Mouse (Mus musculus) hindbrain, embryonic 13.5 days (tissue): ENCODE results near the gene Arhgef3. TPM values are rescaled to one million over a fixed set of nuclear protein-coding genes. Genes with fewer than 3 reads are reported as not detected.

ENCODE experiments used
- ATAC-seq: fragments of 200-750 bp; cut with Nextera tagmentation; 2 replicates; pipeline ENCODE4 v1.8.0; 2017; ENCODE audit warnings: moderate TSS enrichment; ENCODE audit not compliant: low FRiP score
- H3K27ac ChIP-seq: fragments of 300-500 bp; sonication (generic); 2 replicates; pipeline ENCODE4 v1.5.1; 2015; ENCODE audit warnings: inconsistent platforms, mild to moderate bottlenecking, moderate library complexity
- H3K27me3 ChIP-seq: fragments of 300-500 bp; sonication (generic); 2 replicates; pipeline ENCODE4 v1.6.1; 2015; ENCODE audit warnings: mild to moderate bottlenecking, inconsistent platforms
- H3K36me3 ChIP-seq: fragments of 300-500 bp; sonication (generic); 2 replicates; pipeline ENCODE4 v1.6.1; 2015; ENCODE audit warnings: mild to moderate bottlenecking, inconsistent platforms
- H3K4me1 ChIP-seq: fragments of 300-500 bp; sonication (generic); replicated peaks from 2 replicates; pipeline ENCODE4 v1.6.1; 2015; ENCODE audit warnings: inconsistent platforms
- H3K4me2 ChIP-seq: fragments of 300-500 bp; sonication (generic); 2 replicates; pipeline ENCODE4 v1.6.1; 2015; ENCODE audit warnings: inconsistent platforms, mild to moderate bottlenecking, moderate library complexity
- H3K4me3 ChIP-seq: fragments of 300-500 bp; sonication (generic); 2 replicates; pipeline ENCODE4 v1.5.1; 2015; ENCODE audit warnings: mild to moderate bottlenecking, inconsistent platforms
- H3K9ac ChIP-seq: fragments of 300-500 bp; sonication (generic); 2 replicates; pipeline ENCODE4 v1.6.1; 2015; ENCODE audit warnings: mild to moderate bottlenecking, inconsistent platforms
- H3K9me3 ChIP-seq: fragments of 300-500 bp; sonication (generic); 2 replicates; pipeline ENCODE4 v1.6.1; 2016; ENCODE audit warnings: inconsistent platforms
- WGBS: fragments of 180-500 bp; shearing (Covaris S2); methylation state at CpG from one replicate; pipeline ENCODE4 v1.1.7; 2015; 5-methylcytosine and 5-hydroxymethylcytosine counted together
- polyA plus RNA-seq: library from polyadenylated mRNA; unstranded; fragments of >200 nt; fragmentation: Nextera tagmentation; extraction: Ambion mirVana; gene quantifications from 2 replicates; pipeline ENCODE4 v1.2.1, GENCODE M21; 2015

Arhgef3 gene
- polyA plus RNA-seq, 1 experiment from 2014 or later, result 6.2 TPM

GRCm38 (mm10) chr14:27289053-27289452 is 174.4 kb downstream of the Arhgef3 start:
- no peak for ATAC-seq
- Histone ChIP-seq H3K4me2 (no peak overlapping the region), H3K27me3 (no peaks in the 10 kb centered on the region), H3K4me1 (no peaks in the 10 kb centered on the region), H3K27ac (no peak overlapping the region), H3K4me3 (no peak overlapping the region), H3K36me3 (no peaks in the 10 kb centered on the region), H3K9me3 (no peaks in the 10 kb centered on the region), H3K9ac (no peak overlapping the region)
- WGBS, result 74% methylated on average over 5 of the region's 5 CpGs

GRCm38 (mm10) chr14:27292101-27292500 is 177.4 kb downstream of the Arhgef3 start:
- H3K36me3 ChIP-seq, result no peaks in the 10 kb centered on the region
- H3K4me1 ChIP-seq, result no peaks in the 10 kb centered on the region
- ATAC-seq, result no peak
- 89% methylated on average over 6 of the region's 6 CpGs for WGBS
- H3K9ac ChIP-seq, result no peak overlapping the region
- H3K4me2 ChIP-seq, result no peak overlapping the region
- H3K27ac ChIP-seq, result no peak overlapping the region
- H3K4me3 ChIP-seq, result no peak overlapping the region
- no peaks in the 10 kb centered on the region for H3K9me3 ChIP-seq
- H3K27me3 ChIP-seq, result no peaks in the 10 kb centered on the region

DNA sequence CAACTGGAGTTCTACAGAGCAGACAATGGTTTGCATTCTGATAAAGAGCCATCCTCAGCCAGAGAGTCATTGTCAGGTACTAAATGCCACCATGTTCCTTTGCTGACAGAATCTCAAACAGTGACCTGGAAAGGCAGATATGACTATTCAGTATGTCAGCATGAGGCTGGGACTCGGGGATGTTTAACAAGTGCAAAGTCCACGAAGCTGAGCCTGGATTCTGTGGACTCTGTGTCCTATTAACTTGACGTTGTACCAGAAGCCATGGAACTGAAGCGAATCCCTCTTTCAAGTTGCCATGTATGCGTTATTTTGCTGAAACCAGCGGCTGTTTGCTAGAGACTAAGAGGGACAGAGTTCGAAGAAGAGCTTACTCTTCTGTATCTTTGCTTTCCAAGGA is 181.1 kb downstream of the Arhgef3 start:
- H3K9me3 ChIP-seq, result no peaks in the 10 kb centered on the region
- H3K9ac ChIP-seq, result no peak overlapping the region
- H3K27ac ChIP-seq, result no peak overlapping the region
- no peaks in the 10 kb centered on the region for H3K36me3 ChIP-seq
- no peak for ATAC-seq
- no peaks in the 10 kb centered on the region for H3K27me3 ChIP-seq
- WGBS, result 84% methylated on average over 7 of the region's 7 CpGs
- H3K4me2 ChIP-seq, result no peak overlapping the region
- no peaks in the 10 kb centered on the region for H3K4me1 ChIP-seq
- no peak overlapping the region for H3K4me3 ChIP-seq

GRCm38 (mm10) chr14:27296987-27297386 is 182.3 kb downstream of the Arhgef3 start:
- no peak overlapping the region for H3K27ac ChIP-seq
- H3K4me1 ChIP-seq, result no peaks in the 10 kb centered on the region
- no peak overlapping the region for H3K9ac ChIP-seq
- H3K27me3 ChIP-seq, result no peaks in the 10 kb centered on the region
- H3K9me3 ChIP-seq, result no peaks in the 10 kb centered on the region
- 83% methylated on average over 5 of the region's 5 CpGs for WGBS
- no peaks in the 10 kb centered on the region for H3K36me3 ChIP-seq
- no peak for ATAC-seq
- H3K4me3 ChIP-seq, result no peak overlapping the region
- H3K4me2 ChIP-seq, result no peak overlapping the region

DNA sequence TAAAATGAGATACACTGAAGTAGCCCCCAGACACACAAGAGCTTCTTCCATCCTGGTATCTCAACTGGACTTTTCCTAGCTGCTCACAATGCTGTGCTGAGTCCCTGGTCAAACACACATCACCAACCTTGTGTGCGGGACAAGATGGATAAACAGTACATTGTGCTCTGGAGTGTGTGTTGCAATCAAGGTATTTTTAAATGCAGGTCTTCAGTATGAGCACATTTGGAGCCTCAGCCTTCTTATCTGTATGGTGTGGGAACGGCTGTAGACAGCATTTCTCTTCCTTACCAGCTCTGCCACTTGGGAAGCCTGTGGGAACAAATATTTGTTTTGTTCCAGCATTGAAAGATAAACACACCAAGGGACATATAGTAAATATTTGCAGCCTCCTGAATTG is 184.2 kb downstream of the Arhgef3 start:
- Histone ChIP-seq H3K36me3 (no peaks in the 10 kb centered on the region), H3K9me3 (no peaks in the 10 kb centered on the region)
- no peak for ATAC-seq

DNA sequence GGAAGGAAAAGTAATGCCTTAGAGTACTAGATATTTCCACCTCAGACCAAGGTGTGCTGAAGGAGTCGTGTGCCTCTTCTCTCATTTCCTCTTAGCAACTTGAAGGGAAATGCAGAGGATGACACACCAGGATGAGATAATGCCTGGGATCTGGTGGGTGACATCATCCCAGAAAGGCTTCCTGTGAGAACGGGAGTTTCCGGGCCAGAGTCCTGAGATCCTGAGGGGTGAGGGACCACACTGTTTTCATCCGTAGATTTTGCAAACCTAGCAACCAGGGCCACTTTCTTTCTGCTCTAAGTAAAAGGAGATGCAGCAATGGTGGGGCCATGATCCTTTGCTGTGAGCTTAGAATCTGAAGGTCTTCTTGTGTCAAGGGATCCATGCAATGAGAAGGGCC is 185.0 kb downstream of the Arhgef3 start:
- WGBS, result 80% methylated on average over 4 of the region's 4 CpGs
- H3K36me3 ChIP-seq, result no peaks in the 10 kb centered on the region
- no peak overlapping the region for H3K4me3 ChIP-seq
- H3K4me1 ChIP-seq, result no peaks in the 10 kb centered on the region
- no peak overlapping the region for H3K27ac ChIP-seq
- H3K9me3 ChIP-seq, result no peaks in the 10 kb centered on the region
- no peak overlapping the region for H3K4me2 ChIP-seq
- no peak for ATAC-seq
- H3K27me3 ChIP-seq, result no peaks in the 10 kb centered on the region
- no peak overlapping the region for H3K9ac ChIP-seq

More for the DNA sequence above, 184.2 kb downstream of the Arhgef3 start:
- H3K4me1 ChIP-seq, result no peaks in the 10 kb centered on the region
- no peak overlapping the region for H3K9ac ChIP-seq
- no peak overlapping the region for H3K4me3 ChIP-seq
- H3K27me3 ChIP-seq, result no peaks in the 10 kb centered on the region
- H3K27ac ChIP-seq, result no peak overlapping the region
- WGBS, result 83% methylated on average over 2 of the region's 2 CpGs
- H3K4me2 ChIP-seq, result no peak overlapping the region

DNA sequence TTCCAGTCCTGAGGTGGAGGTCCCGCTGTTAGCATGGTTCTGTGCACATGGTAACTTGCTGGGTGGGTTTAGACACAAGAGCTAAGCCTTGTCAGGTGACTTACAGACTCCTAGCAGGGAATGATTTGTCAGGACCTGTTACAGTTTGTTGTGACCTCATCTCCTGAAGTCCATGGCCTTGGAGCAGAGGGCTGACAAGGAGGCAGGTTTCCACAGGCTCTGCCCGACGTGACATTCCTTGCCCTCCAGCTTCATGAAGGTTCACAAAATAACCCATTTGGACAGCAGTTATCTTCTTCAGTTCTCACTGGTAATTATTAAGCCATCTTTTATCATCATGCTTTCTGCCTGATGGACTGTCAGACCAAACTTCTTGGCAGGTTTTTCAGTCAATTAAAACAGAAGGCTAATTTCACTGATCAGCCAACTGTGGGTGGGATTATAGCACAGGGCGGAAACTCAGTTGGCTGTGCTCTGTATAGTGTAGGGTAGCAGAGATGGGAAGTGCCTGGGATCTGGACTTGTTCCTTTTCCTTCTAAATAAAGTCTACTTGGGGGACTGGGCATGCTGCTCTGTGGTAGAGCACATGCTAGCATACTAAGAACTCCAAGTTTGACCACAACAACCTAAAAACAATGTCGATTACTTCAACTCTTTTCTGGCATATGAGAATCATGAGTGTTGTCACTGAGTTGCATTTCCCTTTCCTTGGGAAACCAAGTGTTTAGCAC is 187.2 kb downstream of the Arhgef3 start:
- ATAC-seq, result no peak
- Histone ChIP-seq H3K4me1 (no peaks in the 10 kb centered on the region), H3K36me3 (no peaks in the 10 kb centered on the region), H3K4me2 (no peak overlapping the region), H3K4me3 (no peak overlapping the region), H3K9ac (no peak overlapping the region), H3K27me3 (no peaks in the 10 kb centered on the region), H3K9me3 (0 out of 2 replicates have a peak, but pooled peaks cover 3% of the 10 kb centered on the region), H3K27ac (no peak overlapping the region)
- WGBS, result 88% methylated on average over 5 of the region's 5 CpGs

GRCm38 (mm10) chr14:27303294-27303693 is 188.6 kb downstream of the Arhgef3 start:
- H3K4me2 ChIP-seq, result no peak overlapping the region
- no peaks in the 10 kb centered on the region for H3K36me3 ChIP-seq
- 83% methylated on average over 4 of the region's 4 CpGs for WGBS
- no peak overlapping the region for H3K27ac ChIP-seq
- no peak overlapping the region for H3K4me3 ChIP-seq
- no peaks in the 10 kb centered on the region for H3K27me3 ChIP-seq
- no peak for ATAC-seq
- H3K9me3 ChIP-seq, result 0 out of 2 replicates have a peak, but pooled peaks cover 3% of the 10 kb centered on the region
- H3K9ac ChIP-seq, result no peak overlapping the region
- H3K4me1 ChIP-seq, result no peaks in the 10 kb centered on the region

- no peak for ATAC-seq
- H3K4me3 ChIP-seq, result no peak overlapping the region
- H3K9me3 ChIP-seq, result 0 out of 2 replicates have a peak, but pooled peaks cover 3% of the 10 kb centered on the region
- no peaks in the 10 kb centered on the region for H3K36me3 ChIP-seq
- no peak overlapping the region for H3K4me2 ChIP-seq
- no peak overlapping the region for H3K9ac ChIP-seq
- no peaks in the 10 kb centered on the region for H3K4me1 ChIP-seq
- H3K27ac ChIP-seq, result no peak overlapping the region
- 83% methylated on average over 4 of the region's 4 CpGs for WGBS
- no peaks in the 10 kb centered on the region for H3K27me3 ChIP-seq
Measured at GRCm38 (mm10) chr14:27304408-27304807, 189.7 kb downstream of the Arhgef3 start.

- Histone ChIP-seq H3K9me3 (0 out of 2 replicates have a peak, but pooled peaks cover 3% of the 10 kb centered on the region), H3K27me3 (no peaks in the 10 kb centered on the region), H3K4me3 (no peak overlapping the region), H3K27ac (no peak overlapping the region), H3K9ac (no peak overlapping the region), H3K4me1 (no peaks in the 10 kb centered on the region), H3K4me2 (no peak overlapping the region), H3K36me3 (no peaks in the 10 kb centered on the region)
- no peak for ATAC-seq
- WGBS, result 81% methylated on average over 3 of the region's 3 CpGs
Measured at GRCm38 (mm10) chr14:27308761-27309160, 194.1 kb downstream of the Arhgef3 start.

DNA sequence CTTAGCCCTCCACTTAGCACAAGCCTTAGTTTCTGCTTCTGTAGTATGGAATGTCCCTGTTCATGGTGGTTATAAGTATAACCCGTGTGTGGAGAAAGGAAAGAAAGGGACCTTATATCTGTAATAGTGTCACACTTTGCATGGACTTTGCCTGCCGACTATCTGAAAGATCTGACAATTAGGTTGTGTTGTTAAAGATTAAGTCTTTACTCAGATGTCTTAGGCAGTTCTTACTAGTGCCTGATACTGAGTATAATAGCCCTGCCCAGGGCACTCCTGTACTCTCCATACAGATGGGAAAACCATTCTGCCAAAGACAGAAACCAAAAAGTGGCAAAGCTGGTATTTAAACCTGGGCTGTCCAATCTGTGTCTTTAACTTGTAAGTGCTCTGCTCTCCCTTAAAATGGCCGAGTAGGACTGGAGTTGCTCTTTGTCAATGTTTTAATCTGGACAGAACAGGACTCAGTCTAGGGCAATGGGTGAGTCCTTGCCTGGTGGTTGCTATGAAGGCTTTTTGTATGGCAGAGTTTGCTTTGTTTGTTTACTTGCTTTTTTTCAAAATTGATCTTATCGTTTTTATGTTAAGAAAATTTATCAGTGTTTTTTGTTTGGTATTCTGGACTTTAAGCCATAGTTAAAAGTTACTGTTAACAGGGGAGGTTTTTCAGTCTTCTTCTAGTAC is 196.0 kb downstream of the Arhgef3 start:
- Histone ChIP-seq H3K27me3 (no peaks in the 10 kb centered on the region), H3K9ac (no peak overlapping the region), H3K27ac (no peak overlapping the region), H3K4me1 (no peaks in the 10 kb centered on the region), H3K4me2 (no peak overlapping the region), H3K9me3 (0 out of 2 replicates have a peak, but pooled peaks cover 3% of the 10 kb centered on the region), H3K4me3 (no peak overlapping the region), H3K36me3 (no peaks in the 10 kb centered on the region)
- no peak for ATAC-seq
- 84% methylated on average over 4 of the region's 4 CpGs for WGBS

GRCm38 (mm10) chr14:27312380-27312779 is 197.7 kb downstream of the Arhgef3 start:
- H3K9me3 ChIP-seq, result no peaks in the 10 kb centered on the region
- no peak overlapping the region for H3K4me2 ChIP-seq
- H3K27ac ChIP-seq, result no peak overlapping the region
- no peaks in the 10 kb centered on the region for H3K4me1 ChIP-seq
- H3K9ac ChIP-seq, result no peak overlapping the region
- no peak for ATAC-seq
- no peak overlapping the region for H3K4me3 ChIP-seq
- H3K27me3 ChIP-seq, result no peaks in the 10 kb centered on the region
- no peaks in the 10 kb centered on the region for H3K36me3 ChIP-seq
- 89% methylated on average over 1 of the region's 1 CpGs for WGBS

GRCm38 (mm10) chr14:27315737-27316136 is 201.0 kb downstream of the Arhgef3 start:
- WGBS, result 85% methylated on average over 6 of the region's 6 CpGs
- H3K9ac ChIP-seq, result no peak overlapping the region
- H3K27me3 ChIP-seq, result no peaks in the 10 kb centered on the region
- no peaks in the 10 kb centered on the region for H3K4me1 ChIP-seq
- no peaks in the 10 kb centered on the region for H3K36me3 ChIP-seq
- no peak overlapping the region for H3K4me2 ChIP-seq
- ATAC-seq, result no peak
- no peaks in the 10 kb centered on the region for H3K9me3 ChIP-seq
- H3K27ac ChIP-seq, result no peak overlapping the region
- no peak overlapping the region for H3K4me3 ChIP-seq
